Mouse (Mus musculus) heart, adult 2 months (tissue): ENCODE data around the gene Daxx. TPM values are rescaled to one million over a fixed set of nuclear protein-coding genes. Genes with fewer than 3 reads are reported as not detected.

Experiments used
- DNase-seq, 2 experiments: peaks; one replicate each; pipeline ENCODE4 v3.0.0; 2021
- H3K27ac ChIP-seq: fragments of 200-600 bp; 2 replicates; pipeline ENCODE4 v1.8.1; 2022
- H3K27me3 ChIP-seq: fragments of 200-500 bp; 2 replicates; pipeline ENCODE4 v1.6.1; 2012; ENCODE audit warnings: mild to moderate bottlenecking, low read length, inconsistent platforms, mixed read lengths; ENCODE audit not compliant: control insufficient read depth, insufficient read depth
- H3K36me3 ChIP-seq: fragments of 200-500 bp; 2 replicates; pipeline ENCODE4 v1.6.1; 2012; ENCODE audit warnings: low read length, inconsistent platforms; ENCODE audit not compliant: control insufficient read depth, insufficient read depth
- H3K4me1 ChIP-seq: fragments of 200-500 bp; 2 replicates; pipeline ENCODE4 v1.6.1; 2011; ENCODE audit warnings: low read length; ENCODE audit not compliant: control insufficient read depth, insufficient read depth
- H3K4me3 ChIP-seq: fragments of 200-600 bp; 2 replicates; pipeline ENCODE4 v1.8.1; 2022
- H3K79me2 ChIP-seq: fragments of 200-500 bp; replicated peaks from 2 replicates; pipeline ENCODE4 v1.6.1; 2012; ENCODE audit warnings: mild to moderate bottlenecking, inconsistent platforms, low read length, moderate library complexity, mixed read lengths; ENCODE audit not compliant: control insufficient read depth, insufficient read depth
- H3K9ac ChIP-seq: fragments of 200-500 bp; 2 replicates; pipeline ENCODE4 v1.6.1; 2012; ENCODE audit warnings: low read depth, mild to moderate bottlenecking, control low read depth, inconsistent platforms, low read length, mixed read lengths
- CTCF ChIP-seq: fragments of 200-600 bp; IDR thresholded peaks from 2 replicates; pipeline ENCODE4 v1.8.1; 2022; ENCODE audit warnings: antibody characterized with exemption, mild to moderate bottlenecking, moderate library complexity
- EP300 ChIP-seq: fragments of 200-500 bp; IDR thresholded peaks from 2 replicates; pipeline ENCODE4 v1.6.1; 2011; ENCODE audit warnings: low read depth, low read length, control low read depth; ENCODE audit not compliant: insufficient read depth
- POLR2A ChIP-seq: fragments of 200-500 bp; IDR thresholded peaks from 2 replicates; pipeline ENCODE4 v1.6.1; 2011; ENCODE audit warnings: mild to moderate bottlenecking, low read depth, low read length, control low read depth; ENCODE audit not compliant: insufficient read depth
- WGBS: fragments of 180-500 bp; shearing (Covaris S2); methylation state at CpG from one replicate; pipeline ENCODE4 v1.1.7; 2018; 5-methylcytosine and 5-hydroxymethylcytosine counted together
- intact Hi-C: fragments of 180-260 bp; cut with DNase I; formaldehyde crosslinking; loops from one replicate; pipeline ENCODE4 v1.15.1; 2025
- polyA plus RNA-seq: library from polyadenylated mRNA; depleted of rRNA; stranded (reverse); fragments of >200 nt; gene quantifications from 2 replicates; pipeline ENCODE4 v1.2.3, GENCODE M21; 2012
- total RNA-seq, 2 experiments: library from RNA; stranded (reverse); gene quantifications; 2 replicates each; pipeline ENCODE4 v1.2.3; 2021

Gene Daxx
- total and polyA plus RNA-seq, 3 experiments = 11.5 to 20.5 (median 16.4) TPM

GRCm38 (mm10) chr17:33929371-33930279 lies 20.4 kb downstream of the Daxx start, which contains the start of gene Rgl2:
Gene Rgl2, plus strand, starts transcription at chr17:33929543.
- DNase-seq = peak; percentile 92 to 97
- peak within 1 kb of the TSS; percentile 75 for H3K4me3 ChIP-seq
- intact Hi-C loops = loop anchor here (1.0 to 10.0 kb wide), 3 partner anchors 9 to 665 kb away; partner anchors contain the start of genes Ager, Pbx2, Pfdn6 and Wdr46
- peaks cover 4% of the 10 kb centered on the region; the same call in 1 of the 2 replicates for H3K4me1 ChIP-seq
- peak within 1 kb of the TSS; percentile 87 for H3K9ac ChIP-seq
- peak within 1 kb of the TSS; percentile 99 for H3K27ac ChIP-seq
- WGBS = under 1% methylated on average over 80 of the region's 80 CpGs
- no peaks in the 10 kb centered on the region for H3K27me3 ChIP-seq
- peaks cover 3% of the 10 kb centered on the region; the same call in 1 of the 2 replicates for H3K79me2 ChIP-seq
- TF ChIP-seq CTCF (peak; percentile 56), POLR2A (peak; percentile 73; the same call in 1 of the 2 replicates), EP300 (no peak)
- no peaks in the 10 kb centered on the region; the same call in 1 of the 2 replicates for H3K36me3 ChIP-seq

- TF ChIP-seq POLR2A (no peak), EP300 (no peak), CTCF (no peak)
- no peaks in the 10 kb centered on the region for H3K27me3 ChIP-seq
- 1% methylated on average over 45 of the region's 45 CpGs for WGBS
- H3K9ac ChIP-seq = peak overlapping the region; percentile 87
- H3K27ac ChIP-seq = peak overlapping the region; percentile 99
- 0 out of 2 replicates have a peak, but pooled peaks cover 2% of the 10 kb centered on the region for H3K79me2 ChIP-seq
- peak; percentile 67 to 73 for DNase-seq
- H3K4me3 ChIP-seq = peak overlapping the region; percentile 75
- intact Hi-C loops = no loop called here
- H3K4me1 ChIP-seq = peaks cover 4% of the 10 kb centered on the region; the same call in 1 of the 2 replicates
- no peaks in the 10 kb centered on the region; the same call in 1 of the 2 replicates for H3K36me3 ChIP-seq
Observed at GRCm38 (mm10) chr17:33930280-33931158, 21.3 kb downstream of the Daxx start.

GRCm38 (mm10) chr17:33931159-33931866 lies 22.1 kb downstream of the Daxx start:
- no peaks in the 10 kb centered on the region for H3K79me2 ChIP-seq
- DNase-seq = no peak
- TF ChIP-seq POLR2A (no peak), EP300 (no peak), CTCF (no peak)
- H3K27ac ChIP-seq = peak overlapping the region; percentile 99
- H3K4me1 ChIP-seq = peaks cover 4% of the 10 kb centered on the region; the same call in 1 of the 2 replicates
- H3K27me3 ChIP-seq = no peaks in the 10 kb centered on the region
- intact Hi-C loops = no loop called here
- H3K36me3 ChIP-seq = no peaks in the 10 kb centered on the region; the same call in 1 of the 2 replicates
- H3K4me3 ChIP-seq = peak overlapping the region; percentile 75
- WGBS = 57% methylated on average over 18 of the region's 18 CpGs
- H3K9ac ChIP-seq = peak overlapping the region; percentile 87

GRCm38 (mm10) chr17:33931947-33932346 lies 22.7 kb downstream of the Daxx start:
- H3K9ac ChIP-seq = no peak overlapping the region
- 90% methylated on average over 11 of the region's 11 CpGs for WGBS
- H3K36me3 ChIP-seq = no peaks in the 10 kb centered on the region; the same call in 1 of the 2 replicates
- DNase-seq = no peak
- H3K4me1 ChIP-seq = peaks cover 4% of the 10 kb centered on the region; the same call in 1 of the 2 replicates
- intact Hi-C loops = no loop called here
- no peaks in the 10 kb centered on the region for H3K79me2 ChIP-seq
- TF ChIP-seq CTCF = no peak
- no peak for TF ChIP-seq POLR2A
- no peak for TF ChIP-seq EP300
- H3K4me3 ChIP-seq = no peak overlapping the region
- H3K27ac ChIP-seq = no peak overlapping the region
- H3K27me3 ChIP-seq = no peaks in the 10 kb centered on the region

- intact Hi-C loops = no loop called here
- H3K27me3 ChIP-seq = no peaks in the 10 kb centered on the region
- no peak overlapping the region for H3K4me3 ChIP-seq
- no peak overlapping the region for H3K27ac ChIP-seq
- H3K79me2 ChIP-seq = no peaks in the 10 kb centered on the region
- no peak for DNase-seq
- no peak for TF ChIP-seq POLR2A
- no peak for TF ChIP-seq CTCF
- TF ChIP-seq EP300 = no peak
- H3K4me1 ChIP-seq = peaks cover 4% of the 10 kb centered on the region; the same call in 1 of the 2 replicates
- H3K9ac ChIP-seq = no peak overlapping the region
- no peaks in the 10 kb centered on the region; the same call in 1 of the 2 replicates for H3K36me3 ChIP-seq
- 91% methylated on average over 14 of the region's 14 CpGs for WGBS
Observed at GRCm38 (mm10) chr17:33932448-33932847, 23.2 kb downstream of the Daxx start.
